12 mouse cellular contexts compared by ENCODE assay signal in the genomic region with DNA sequence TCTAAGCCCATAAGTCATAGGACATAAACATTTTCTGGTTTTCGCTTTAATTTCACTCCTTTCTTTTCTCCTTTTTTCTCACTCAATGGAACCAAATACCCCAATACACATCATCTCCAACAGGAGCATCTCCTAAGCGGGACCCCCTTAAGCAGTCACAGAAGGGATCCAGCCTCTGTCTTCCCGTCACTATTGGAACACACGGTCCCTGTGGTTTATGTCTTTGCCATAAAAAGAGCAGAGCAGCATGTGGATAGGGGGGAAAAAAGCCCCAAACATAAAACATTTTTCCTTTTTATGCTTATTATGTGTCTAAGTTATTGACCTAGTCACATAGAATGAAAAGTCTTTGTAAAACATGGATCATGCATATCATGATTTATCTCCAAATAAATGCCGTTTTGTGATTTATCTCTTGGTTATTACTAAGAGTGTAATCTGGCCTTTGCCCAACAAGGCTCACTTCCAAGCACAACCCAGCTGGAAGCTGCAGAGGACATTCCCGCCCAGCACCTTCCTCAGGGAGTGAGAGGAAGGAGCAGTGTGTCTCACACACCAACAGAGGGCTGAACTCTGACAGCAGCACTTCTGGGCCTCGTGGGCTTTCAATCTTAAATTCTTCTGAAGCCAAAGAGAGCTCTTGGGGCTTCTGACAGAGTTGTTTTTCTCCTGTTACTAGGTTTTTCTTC.
A peak's percentile ranks its signal among the peaks of the same experiment; 100 is the strongest.
DNase-seq lines count a peak whose midpoint lies in the region; ATAC-seq lines count a peak whose summit lies in the region.
"Had no signal": no experiment of that assay in that cellular context is flagged by ENCODE, and none has a peak within 500 bp of the region (broad histone marks: within the 10 kb centered on the region; RNA-seq: fewer than 3 reads in every experiment).

No protein-coding gene starts in this region.

- H3K4me3 ChIP-seq in kidney, embryonic 16.5 days (ENCODE audit: low read length) = no peak overlapping the region
- no peak overlapping the region for H3K4me3 ChIP-seq in intestine, embryonic 15.5 days (replicated peaks)
- H3K4me3 ChIP-seq: erythroblast, embryonic 14.5 days; limb, embryonic 13.5 days; neural tube, embryonic 13.5 days had no signal

- H3K4me2 ChIP-seq in kidney, embryonic 16.5 days (replicated peaks; ENCODE audit: low read depth, low read length) = no peak overlapping the region
- no peak overlapping the region for H3K4me2 ChIP-seq in intestine, embryonic 15.5 days (replicated peaks)
- H3K4me2 ChIP-seq: limb, embryonic 13.5 days; neural tube, embryonic 13.5 days had no signal

- 62% methylated on average over 7 of the region's 7 CpGs for WGBS in kidney, embryonic 16.5 days
- WGBS in intestine, embryonic 15.5 days = 45% methylated on average over 7 of the region's 7 CpGs

- H3K9me3 ChIP-seq in kidney, embryonic 16.5 days (ENCODE audit: low read length) = no peaks in the 10 kb centered on the region
- H3K9me3 ChIP-seq in intestine, embryonic 15.5 days = no peaks in the 10 kb centered on the region
- H3K9me3 ChIP-seq: limb, embryonic 13.5 days; neural tube, embryonic 13.5 days had no signal

- no peaks in the 10 kb centered on the region for H3K27me3 ChIP-seq in kidney, embryonic 16.5 days (ENCODE audit: insufficient read depth, low read length)
- no peaks in the 10 kb centered on the region for H3K27me3 ChIP-seq in intestine, embryonic 15.5 days (replicated peaks)
- H3K27me3 ChIP-seq: limb, embryonic 13.5 days; neural tube, embryonic 13.5 days had no signal

- ATAC-seq in kidney, embryonic 16.5 days (ENCODE audit: low FRiP score, low TSS enrichment) = peak; percentile 94
- ATAC-seq in intestine, embryonic 15.5 days = 0 out of 2 replicates have a peak, but pooled peaks have one; percentile 39
- no peak for ATAC-seq in activated CD4-positive, CD25-positive, alpha-beta regulatory T cell, adult 4 months

- no peaks in the 10 kb centered on the region for H3K36me3 ChIP-seq in kidney, embryonic 16.5 days (ENCODE audit: insufficient read depth, low read length)
- no peaks in the 10 kb centered on the region for H3K36me3 ChIP-seq in intestine, embryonic 15.5 days
- H3K36me3 ChIP-seq: limb, embryonic 13.5 days; neural tube, embryonic 13.5 days had no signal

- no peaks in the 10 kb centered on the region for H3K4me1 ChIP-seq in kidney, embryonic 16.5 days (ENCODE audit: insufficient read depth, low read length)
- H3K4me1 ChIP-seq in intestine, embryonic 15.5 days (replicated peaks) = no peaks in the 10 kb centered on the region
- H3K4me1 ChIP-seq: limb, embryonic 13.5 days; neural tube, embryonic 13.5 days had no signal

- no peak overlapping the region for H3K27ac ChIP-seq in kidney, embryonic 16.5 days (ENCODE audit: low read length)
- no peak overlapping the region for H3K27ac ChIP-seq in intestine, embryonic 15.5 days
- H3K27ac ChIP-seq: limb, embryonic 13.5 days; neural tube, embryonic 13.5 days had no signal

- H3K9ac ChIP-seq in kidney, embryonic 16.5 days (replicated peaks; ENCODE audit: low read length) = no peak overlapping the region
- H3K9ac ChIP-seq in intestine, embryonic 15.5 days = no peak overlapping the region
- H3K9ac ChIP-seq: limb, embryonic 13.5 days; neural tube, embryonic 13.5 days had no signal

- peak; percentile 28 for DNase-seq in adrenal gland, adult 2 months
- DNase-seq in adrenal gland, adult 18-20 months (ENCODE audit: low spot score in 2 of 2) = no peak
- DNase-seq in kidney, adult 18-20 months = no peak
- DNase-seq in adrenal gland, postnatal 25 days = peak; percentile 12
- DNase-seq in frontal cortex, adult 2 months (ENCODE audit: extremely low spot score in 1 of 2, low spot score in 1 of 2) = no peak
- DNase-seq: spleen, adult 18-20 months had no signal

Comparison
In these comparisons a context has a peak if more than half of its experiments do, and no peak if none do; other contexts are left out.
1. DNase-seq: peak in adrenal gland, adult 2 months (single experiment) and adrenal gland, postnatal 25 days (single experiment); none in adrenal gland, adult 18-20 months (0 of 2), kidney, adult 18-20 months (single experiment) and frontal cortex, adult 2 months (0 of 2).